Mouse (Mus musculus) gastrocnemius, postnatal 14 days (tissue): ENCODE measurements at regions not wholly inside any gene's neighbourhood (a gene's known extent, or its start where the extent isn't known, plus 50 kb on each side); places are given as distances from the start of the nearest gene placed in this dataset.

Experiments used
- DNase-seq: peaks from one replicate; pipeline ENCODE4 v3.0.0; 2021; ENCODE audit warnings: mixed read lengths
- intact Hi-C: fragments of 180-260 bp; cut with DNase I; formaldehyde crosslinking; loops from one replicate; pipeline ENCODE4 v1.15.1; 2025; ENCODE audit warnings: low total_unique reads

- no peak for DNase-seq
- intact Hi-C loops = no loop called here
Measured at GRCm38 (mm10) chr15:62431150-62431678, 1413.8 kb downstream of the Gsdmc2 start.

- DNase-seq = no peak
- intact Hi-C loops = no loop called here
Measured at GRCm38 (mm10) chr15:62422995-62423394, 1422.0 kb downstream of the Gsdmc2 start.

GRCm38 (mm10) chr15:62421073-62421851, 1423.7 kb downstream of the Gsdmc2 start:
- intact Hi-C loops = no loop called here
- DNase-seq = no peak

GRCm38 (mm10) chr15:62416691-62417090, 1428.3 kb downstream of the Gsdmc2 start:
- DNase-seq = no peak
- intact Hi-C loops = no loop called here

GRCm38 (mm10) chr15:62413694-62414093, 1431.3 kb downstream of the Gsdmc2 start:
- no peak for DNase-seq
- intact Hi-C loops = no loop called here

- intact Hi-C loops = no loop called here
- no peak for DNase-seq
Measured at GRCm38 (mm10) chr15:62402142-62402541, 1442.8 kb downstream of the Gsdmc2 start.

- DNase-seq = no peak
- intact Hi-C loops = no loop called here
Measured at GRCm38 (mm10) chr15:62400984-62401609, 1443.9 kb downstream of the Gsdmc2 start.

- no peak for DNase-seq
- intact Hi-C loops = no loop called here
Measured at GRCm38 (mm10) chr15:62399381-62399780, 1445.6 kb downstream of the Gsdmc2 start.

- no peak for DNase-seq
- intact Hi-C loops = no loop called here
Measured at GRCm38 (mm10) chr15:62397009-62397408, 1448.0 kb downstream of the Gsdmc2 start.

GRCm38 (mm10) chr15:62395377-62395776, 1449.6 kb downstream of the Gsdmc2 start:
- intact Hi-C loops = no loop called here
- no peak for DNase-seq

- no peak for DNase-seq
- intact Hi-C loops = no loop called here
Measured at GRCm38 (mm10) chr15:62393416-62393815, 1451.6 kb downstream of the Gsdmc2 start.

- no peak for DNase-seq
- intact Hi-C loops = no loop called here
Measured at GRCm38 (mm10) chr15:62392839-62393238, 1452.1 kb downstream of the Gsdmc2 start.

- DNase-seq = no peak
- intact Hi-C loops = no loop called here
Measured at GRCm38 (mm10) chr15:62392381-62392780, 1452.6 kb downstream of the Gsdmc2 start.

- intact Hi-C loops = no loop called here
Measured at GRCm38 (mm10) chr15:62389431-62390105, 1455.4 kb downstream of the Gsdmc2 start.

GRCm38 (mm10) chr15:62382233-62382632, 1459.4 kb upstream of the A1bg start:
- intact Hi-C loops = no loop called here
- DNase-seq = no peak

More at GRCm38 (mm10) chr15:62389431-62390105, 1455.4 kb downstream of the Gsdmc2 start:
- no peak for DNase-seq

GRCm38 (mm10) chr15:62374641-62375040, 1451.8 kb upstream of the A1bg start:
- no peak for DNase-seq
- intact Hi-C loops = no loop called here

GRCm38 (mm10) chr15:62361171-62361570, 1438.4 kb upstream of the A1bg start:
- intact Hi-C loops = no loop called here
- no peak for DNase-seq

GRCm38 (mm10) chr15:62358338-62359239, 1435.8 kb upstream of the A1bg start:
- no peak for DNase-seq
- intact Hi-C loops = no loop called here

GRCm38 (mm10) chr15:62353786-62354185, 1431.0 kb upstream of the A1bg start:
- DNase-seq = no peak

More at GRCm38 (mm10) chr15:62353786-62354185, 1431.0 kb upstream of the A1bg start:
- intact Hi-C loops = no loop called here
